Mouse (Mus musculus): ENCODE measurements around the gene Sf3a3. TPM values are rescaled to one million over a fixed set of nuclear protein-coding genes. Genes with fewer than 3 reads are reported as not detected.

Sf3a3 gene
- total and polyA plus RNA-seq, 3 experiments = 127 to 295 (median 144) TPM

GRCm38 (mm10) chr4:124675958-124676357, 38.6 kb upstream of the Sf3a3 start:
- no peak overlapping the region for H3K9ac ChIP-seq (ENCODE audit: control insufficient read depth, low read depth, low read length, poor library complexity, severe bottlenecking)
- no peak overlapping the region for H3K27ac ChIP-seq (ENCODE audit: control insufficient read depth, low read depth, low read length)
- no peaks in the 10 kb centered on the region for H3K79me2 ChIP-seq (ENCODE audit: control insufficient read depth, insufficient read depth, low read length, poor library complexity)
- TF ChIP-seq NELFE (IDR thresholded peaks at IDR 0.05; ENCODE audit: low read depth, low read length) (no peak), CHD1 (IDR thresholded peaks at IDR 0.05; ENCODE audit: low read depth, low read length) (no peak), CHD2 (IDR thresholded peaks at IDR 0.05; ENCODE audit: low read length) (no peak), UBTF (IDR thresholded peaks at IDR 0.05; ENCODE audit: borderline replicate concordance, insufficient read depth, low read depth, low read length) (no peak), MAZ (IDR thresholded peaks at IDR 0.05; ENCODE audit: low read depth, low read length) (no peak), USF1 (IDR thresholded peaks at IDR 0.05; ENCODE audit: low read depth, low read length) (no peak), MAX (IDR thresholded peaks at IDR 0.05; ENCODE audit: low read length) (no peak), POLR2AphosphoS2 (IDR thresholded peaks at IDR 0.05; ENCODE audit: low read length) (peak; percentile 52; the same call in 1 of the 2 replicates)
- no peaks in the 10 kb centered on the region for H3K4me1 ChIP-seq (ENCODE audit: control insufficient read depth in 1 of 2, insufficient read depth in 2 of 2, low read length in 2 of 2)
- H3K9me3 ChIP-seq (replicated peaks; ENCODE audit: insufficient read depth, low read length) = no peaks in the 10 kb centered on the region
- no peak for DNase-seq (ENCODE audit: low read depth, low spot score)
- no peak overlapping the region for H3K4me3 ChIP-seq (ENCODE audit: control insufficient read depth in 1 of 2, insufficient read depth in 1 of 2, low read depth in 2 of 2, low read length in 2 of 2)
- no peaks in the 10 kb centered on the region for H3K27me3 ChIP-seq (ENCODE audit: control insufficient read depth in 1 of 2, insufficient read depth in 2 of 2, low read length in 2 of 2)
- no peaks in the 10 kb centered on the region for H3K36me3 ChIP-seq (ENCODE audit: control insufficient read depth in 1 of 2, insufficient read depth in 2 of 2, low read length in 2 of 2)

DNA sequence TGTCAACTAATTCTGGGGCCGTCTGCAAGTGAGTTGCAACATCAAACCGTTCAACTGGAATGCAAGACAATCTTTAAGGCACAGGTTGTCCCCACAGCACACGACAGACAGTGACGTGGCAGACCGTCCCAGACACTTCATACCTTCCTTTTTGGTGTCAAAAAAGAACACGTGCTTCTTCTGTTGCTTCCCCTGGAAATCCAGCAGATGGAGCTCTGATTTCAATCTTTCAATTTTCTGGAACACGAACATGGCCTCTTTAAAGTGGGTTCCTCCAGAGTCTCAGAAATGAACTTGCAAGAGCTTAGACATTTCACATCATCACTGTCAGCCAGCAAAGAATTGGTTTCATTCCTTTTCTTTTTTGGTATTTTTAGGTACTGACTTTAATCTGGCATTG, 32.3 kb upstream of the Sf3a3 start:
- TF ChIP-seq ZC3H11A (IDR thresholded peaks at IDR 0.05; ENCODE audit: low read depth, low read length) (peak; percentile 31; the same call in 1 of the 2 replicates), CTCF (IDR thresholded peaks at IDR 0.05 in 2 of 3, conservative IDR thresholded peaks at IDR 0.05 in 1 of 3; ENCODE audit: control insufficient read depth in 1 of 3, insufficient read depth in 1 of 3, low read depth in 2 of 3, low read length in 3 of 3, poor library complexity in 1 of 3, severe bottlenecking in 1 of 3) (peak in 1 of 3 experiments; percentile 49; a peak in 2 of 6 replicates), SMC3 (IDR thresholded peaks at IDR 0.05; ENCODE audit: low read depth, low read length) (peak; percentile 52), NRF1 (IDR thresholded peaks at IDR 0.05; ENCODE audit: insufficient read depth, low read depth, low read length, poor library complexity, severe bottlenecking) (no peak), RAD21 (IDR thresholded peaks at IDR 0.05; ENCODE audit: low read depth, low read length) (peak; percentile 46)
- no peak overlapping the region for H3K4me3 ChIP-seq (ENCODE audit: control insufficient read depth in 1 of 2, insufficient read depth in 1 of 2, low read depth in 2 of 2, low read length in 2 of 2)

GRCm38 (mm10) chr4:124683474-124683873, 31.1 kb upstream of the Sf3a3 start:
- Histone ChIP-seq H3K9me3 (replicated peaks; ENCODE audit: insufficient read depth, low read length) (no peaks in the 10 kb centered on the region), H3K36me3 (ENCODE audit: control insufficient read depth in 1 of 2, insufficient read depth in 2 of 2, low read length in 2 of 2) (peaks cover 2 to 33% of the 10 kb centered on the region in 2 experiments), H3K27me3 (ENCODE audit: control insufficient read depth in 1 of 2, insufficient read depth in 2 of 2, low read length in 2 of 2) (no peaks in the 10 kb centered on the region), H3K9ac (ENCODE audit: control insufficient read depth, low read depth, low read length, poor library complexity, severe bottlenecking) (no peak overlapping the region), H3K27ac (ENCODE audit: control insufficient read depth, low read depth, low read length) (no peak overlapping the region), H3K4me1 (ENCODE audit: control insufficient read depth in 1 of 2, insufficient read depth in 2 of 2, low read length in 2 of 2) (no peaks in the 10 kb centered on the region), H3K79me2 (ENCODE audit: control insufficient read depth, insufficient read depth, low read length, poor library complexity) (peaks cover 8% of the 10 kb centered on the region), H3K4me3 (ENCODE audit: control insufficient read depth in 1 of 2, insufficient read depth in 1 of 2, low read depth in 2 of 2, low read length in 2 of 2) (no peak overlapping the region)
- no peak for TF ChIP-seq TAL1 (IDR thresholded peaks at IDR 0.05; ENCODE audit: low read length)
- no peak for TF ChIP-seq KAT2A (conservative IDR thresholded peaks at IDR 0.05; ENCODE audit: low read depth, low read length)
- no peak for TF ChIP-seq MAFK (IDR thresholded peaks at IDR 0.05; ENCODE audit: borderline replicate concordance, low read depth, low read length)
- TF ChIP-seq ETS1 (IDR thresholded peaks at IDR 0.05; ENCODE audit: low read depth, low read length) = no peak
- no peak for TF ChIP-seq TBP (IDR thresholded peaks at IDR 0.05; ENCODE audit: low read depth, low read length)
- no peak for TF ChIP-seq GABPA (IDR thresholded peaks at IDR 0.05; ENCODE audit: low read depth, low read length)
- TF ChIP-seq JUND (IDR thresholded peaks at IDR 0.05; ENCODE audit: low read depth, low read length) = no peak
- TF ChIP-seq MYB (IDR thresholded peaks at IDR 0.05; ENCODE audit: low read depth, low read length) = no peak
- no peak for TF ChIP-seq RCOR1 (IDR thresholded peaks at IDR 0.05; ENCODE audit: low read depth, low read length)
- no peak for TF ChIP-seq MXI1 (IDR thresholded peaks at IDR 0.05; ENCODE audit: low read depth, low read length)
- no peak for TF ChIP-seq SIN3A (IDR thresholded peaks at IDR 0.05; ENCODE audit: low read length)
- no peak for TF ChIP-seq POLR2AphosphoS2 (IDR thresholded peaks at IDR 0.05; ENCODE audit: low read length)
- no peak for TF ChIP-seq CHD2 (IDR thresholded peaks at IDR 0.05; ENCODE audit: low read length)
- DNase-seq (ENCODE audit: low read depth, low spot score) = no peak

More for the DNA sequence above, 32.3 kb upstream of the Sf3a3 start:
- no peaks in the 10 kb centered on the region for H3K4me1 ChIP-seq (ENCODE audit: control insufficient read depth in 1 of 2, insufficient read depth in 2 of 2, low read length in 2 of 2)
- DNase-seq (ENCODE audit: low read depth, low spot score) = no peak
- no peak overlapping the region for H3K9ac ChIP-seq (ENCODE audit: control insufficient read depth, low read depth, low read length, poor library complexity, severe bottlenecking)
- no peaks in the 10 kb centered on the region for H3K27me3 ChIP-seq (ENCODE audit: control insufficient read depth in 1 of 2, insufficient read depth in 2 of 2, low read length in 2 of 2)
- H3K27ac ChIP-seq (ENCODE audit: control insufficient read depth, low read depth, low read length) = no peak overlapping the region
- peaks cover 2% of the 10 kb centered on the region for H3K79me2 ChIP-seq (ENCODE audit: control insufficient read depth, insufficient read depth, low read length, poor library complexity)
- no peaks in the 10 kb centered on the region for H3K9me3 ChIP-seq (replicated peaks; ENCODE audit: insufficient read depth, low read length)
- H3K36me3 ChIP-seq (ENCODE audit: control insufficient read depth in 1 of 2, insufficient read depth in 2 of 2, low read length in 2 of 2) = peaks cover 2 to 31% of the 10 kb centered on the region in 2 experiments; a peak in 3 of 4 replicates

Measured in MEL (cell line).